Mouse (Mus musculus) spleen, adult 12 weeks (tissue): ENCODE results near the gene Asb1.

Experiments
- DNase-seq: peaks from one replicate; pipeline ENCODE4 v3.0.0; 2022; ENCODE audit warnings: low spot score

The Asb1 gene

DNA sequence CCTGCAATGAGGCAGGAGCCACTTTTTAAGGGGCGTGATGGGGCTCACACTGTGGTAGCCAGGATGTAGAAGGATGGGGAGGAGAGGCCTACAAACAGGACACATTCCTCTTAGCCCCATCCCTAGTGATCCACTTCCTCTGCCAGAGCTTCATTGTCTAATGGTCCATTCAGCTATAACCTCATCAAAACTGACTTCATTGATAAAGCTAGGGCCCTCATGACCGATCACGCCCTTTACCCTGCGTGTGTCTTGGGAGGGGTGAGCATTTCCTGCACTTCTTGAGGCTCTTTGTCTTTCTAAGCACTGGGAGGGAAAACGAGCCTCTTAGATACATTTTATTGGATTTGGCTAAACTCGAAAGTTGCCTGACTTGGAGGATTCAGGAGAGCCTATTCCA is 66.8 kb downstream of the Asb1 start:
- DNase-seq = no peak
